Mouse (Mus musculus) MEL (cell line): ENCODE measurements at regions not wholly inside any gene's neighbourhood (a gene's known extent, or its start where the extent isn't known, plus 50 kb on each side); places are given as distances from the start of the nearest gene placed in this dataset.
A peak's percentile ranks its signal among the peaks of the same experiment; 100 is the strongest.
"Not testable (repeated sequence)": the region's sequence is repeated elsewhere in the genome, so short reads cannot be mapped to it uniquely, and the experiment has no call there.

ENCODE experiments used
- DNase-seq: peaks from one replicate; pipeline ENCODE4 v3.0.0; 2011; ENCODE audit warnings: low read depth, low spot score
- H3K27ac ChIP-seq: 2 replicates; pipeline ENCODE4 v1.5.1; 2012; ENCODE audit warnings: low read depth, mild to moderate bottlenecking, control low read depth, low read length, moderate library complexity; ENCODE audit not compliant: control insufficient read depth
- H3K27me3 ChIP-seq, 2 experiments: fragments of 150-350 bp in 1 of 2; sonication (generic) in 1 of 2; 2 replicates each; pipeline ENCODE4 v1.6.1; 2012; ENCODE audit warnings: low read length in 2 of 2, mild to moderate bottlenecking in 2 of 2, improper control_type of control experiment in 1 of 2, moderate library complexity in 1 of 2; ENCODE audit not compliant: insufficient read depth in 2 of 2, control insufficient read depth in 1 of 2
- H3K36me3 ChIP-seq, 2 experiments: 2 replicates each; pipeline ENCODE4 v1.6.1; 2012 to 2014; ENCODE audit warnings: low read length in 2 of 2, improper control_type of control experiment in 1 of 2, inconsistent platforms in 1 of 2, mild to moderate bottlenecking in 1 of 2; ENCODE audit not compliant: insufficient read depth in 2 of 2, control insufficient read depth in 1 of 2
- H3K4me1 ChIP-seq, 2 experiments: fragments of 150-350 bp in 1 of 2; sonication (generic) in 1 of 2; 2 replicates each; pipeline ENCODE4 v1.6.1; 2012; ENCODE audit warnings: low read length in 2 of 2, improper control_type of control experiment in 1 of 2, mild to moderate bottlenecking in 1 of 2; ENCODE audit not compliant: insufficient read depth in 2 of 2, control insufficient read depth in 1 of 2
- H3K4me3 ChIP-seq, 2 experiments: fragments of 150-350 bp in 1 of 2; sonication (generic) in 1 of 2; 2 replicates each; pipeline ENCODE4 v1.5.1; 2012; ENCODE audit warnings: low read depth in 2 of 2, low read length in 2 of 2, mild to moderate bottlenecking in 2 of 2, moderate library complexity in 2 of 2, control low read depth in 1 of 2, improper control_type of control experiment in 1 of 2; ENCODE audit not compliant: control insufficient read depth in 1 of 2, insufficient read depth in 1 of 2
- H3K79me2 ChIP-seq: 2 replicates; pipeline ENCODE4 v1.6.1; 2012; ENCODE audit warnings: mild to moderate bottlenecking, low read length, moderate library complexity; ENCODE audit not compliant: control insufficient read depth, poor library complexity, insufficient read depth
- H3K9ac ChIP-seq: 2 replicates; pipeline ENCODE4 v1.6.1; 2012; ENCODE audit warnings: low read depth, mild to moderate bottlenecking, control low read depth, low read length, moderate library complexity; ENCODE audit not compliant: control insufficient read depth, poor library complexity, severe bottlenecking
- H3K9me3 ChIP-seq: fragments of 150-350 bp; sonication (generic); replicated peaks from 2 replicates; pipeline ENCODE4 v1.6.1; 2012; ENCODE audit warnings: mild to moderate bottlenecking, low read length, improper control_type of control experiment, moderate library complexity; ENCODE audit not compliant: insufficient read depth
- CHD1 ChIP-seq: IDR thresholded peaks from 2 replicates; pipeline ENCODE4 v1.6.1; 2012; ENCODE audit warnings: low read depth, mild to moderate bottlenecking, inconsistent platforms, low read length, improper control_type of control experiment
- ELF1 ChIP-seq: IDR thresholded peaks from 2 replicates; pipeline ENCODE4 v1.6.1; 2014; ENCODE audit warnings: low read depth, mild to moderate bottlenecking, inconsistent platforms, low read length, improper control_type of control experiment, moderate library complexity
- EP300 ChIP-seq, 2 experiments: IDR thresholded peaks; 2 replicates each; pipeline ENCODE4 v1.6.1; 2011; ENCODE audit warnings: improper control_type of control experiment in 2 of 2, low read length in 2 of 2, low read depth in 1 of 2, mild to moderate bottlenecking in 1 of 2
- HCFC1 ChIP-seq: IDR thresholded peaks from 2 replicates; pipeline ENCODE4 v1.6.1; 2012; ENCODE audit warnings: low read depth, mild to moderate bottlenecking, inconsistent platforms, low read length, improper control_type of control experiment, moderate library complexity
- KAT2A ChIP-seq: conservative IDR thresholded peaks from 2 replicates; pipeline ENCODE4 v1.6.1; 2012; ENCODE audit warnings: low read depth, low read length, improper control_type of control experiment, inconsistent platforms
- MAFK ChIP-seq: IDR thresholded peaks from 2 replicates; pipeline ENCODE4 v1.6.1; 2011; ENCODE audit warnings: low read depth, mild to moderate bottlenecking, low read length, improper control_type of control experiment, borderline replicate concordance
- MAZ ChIP-seq: IDR thresholded peaks from 2 replicates; pipeline ENCODE4 v1.6.1; 2012; ENCODE audit warnings: low read depth, mild to moderate bottlenecking, inconsistent platforms, low read length, improper control_type of control experiment
- MEF2A ChIP-seq: IDR thresholded peaks from 2 replicates; pipeline ENCODE4 v1.6.1; 2014; ENCODE audit warnings: low read depth, mild to moderate bottlenecking, inconsistent platforms, low read length, improper control_type of control experiment; ENCODE audit not compliant: poor library complexity, insufficient replicate concordance, severe bottlenecking; ENCODE audit errors: extremely low read depth
- MXI1 ChIP-seq: IDR thresholded peaks from 2 replicates; pipeline ENCODE4 v1.6.1; 2011; ENCODE audit warnings: mild to moderate bottlenecking, low read depth, low read length, improper control_type of control experiment
- NELFE ChIP-seq: IDR thresholded peaks from 2 replicates; pipeline ENCODE4 v1.6.1; 2011; ENCODE audit warnings: low read depth, low read length, improper control_type of control experiment
- POLR2AphosphoS2 ChIP-seq: IDR thresholded peaks from 2 replicates; pipeline ENCODE4 v1.6.1; 2011; ENCODE audit warnings: low read length, improper control_type of control experiment
- POLR2AphosphoS5 ChIP-seq: IDR thresholded peaks from 2 replicates; pipeline ENCODE4 v1.6.1; 2012; ENCODE audit warnings: low read depth, borderline replicate concordance, mild to moderate bottlenecking, inconsistent platforms, low read length, moderate library complexity, mixed read lengths
- SIN3A ChIP-seq: IDR thresholded peaks from 2 replicates; pipeline ENCODE4 v1.6.1; 2012; ENCODE audit warnings: low read length, improper control_type of control experiment, inconsistent platforms
- USF1 ChIP-seq: IDR thresholded peaks from 2 replicates; pipeline ENCODE4 v1.6.1; 2014; ENCODE audit warnings: low read depth, mild to moderate bottlenecking, inconsistent platforms, low read length, improper control_type of control experiment, moderate library complexity
- USF2 ChIP-seq, 2 experiments: IDR thresholded peaks; 2 replicates each; pipeline ENCODE4 v1.6.1; 2011 to 2012; ENCODE audit warnings: improper control_type of control experiment in 2 of 2, low read length in 2 of 2, borderline replicate concordance in 1 of 2, inconsistent platforms in 1 of 2, low read depth in 1 of 2, mild to moderate bottlenecking in 1 of 2; ENCODE audit not compliant: insufficient read depth in 1 of 2

DNA sequence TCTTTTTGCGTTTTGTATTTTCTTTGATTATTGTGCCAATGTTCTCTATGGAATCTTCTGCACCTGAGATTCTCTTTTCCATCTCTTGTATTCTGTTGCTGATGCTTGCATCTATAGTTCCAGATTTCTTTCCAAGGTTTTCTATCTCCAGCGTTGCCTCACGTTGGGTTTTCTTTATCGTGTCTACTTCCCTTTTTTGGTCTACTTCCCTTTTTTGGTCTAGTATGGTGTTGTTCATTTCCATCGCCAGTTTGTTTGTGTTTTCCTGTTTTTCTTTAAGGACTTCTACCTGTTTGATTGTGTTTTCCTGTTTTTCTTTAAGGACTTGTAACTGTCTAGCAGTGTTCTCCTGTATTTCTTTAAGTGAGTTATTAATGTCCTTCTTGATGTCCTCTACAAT lies 1046.2 kb upstream of the Cobl start:
- not testable (repeated sequence) for H3K4me1 ChIP-seq, H3K79me2 ChIP-seq, H3K27ac ChIP-seq, H3K9me3 ChIP-seq, H3K36me3 ChIP-seq, H3K4me3 ChIP-seq, H3K27me3 ChIP-seq, H3K9ac ChIP-seq
- TF ChIP-seq EP300 (IDR thresholded peaks at IDR 0.05; ENCODE audit: low read depth in 1 of 2, low read length in 2 of 2) = peak in 1 of 2 experiments; percentile 57; a peak in 2 of 4 replicates
- peak; percentile 57 for DNase-seq

DNA sequence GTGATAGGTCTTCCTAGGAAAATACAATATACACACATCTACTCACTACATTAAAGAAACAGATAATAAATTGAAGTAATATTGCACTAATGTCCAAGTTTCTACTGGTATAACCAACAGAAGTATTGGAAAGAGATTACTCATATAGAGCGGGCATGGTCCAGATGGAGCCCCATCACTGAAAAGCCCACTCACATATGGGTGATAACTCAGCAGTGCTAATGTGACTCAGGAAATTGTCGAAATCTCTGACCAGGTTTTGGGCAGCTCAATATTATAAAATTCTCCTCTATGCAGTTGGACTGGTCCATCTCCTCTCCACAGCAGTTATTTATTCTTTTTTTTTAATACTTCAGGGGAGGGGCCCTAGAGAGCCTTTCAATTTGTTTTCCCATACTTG lies 1021.2 kb upstream of the Cobl start:
- no peak for TF ChIP-seq USF2 (IDR thresholded peaks at IDR 0.05; ENCODE audit: borderline replicate concordance in 1 of 2, insufficient read depth in 1 of 2, low read depth in 1 of 2, low read length in 2 of 2)
- TF ChIP-seq MAFK = no peak
- TF ChIP-seq ELF1 = no peak
- TF ChIP-seq MXI1 = no peak
- TF ChIP-seq MEF2A = no peak
- TF ChIP-seq CHD1 = no peak
- no peak for TF ChIP-seq MAZ
- TF ChIP-seq POLR2AphosphoS2 = no peak
- no peak for TF ChIP-seq KAT2A
- TF ChIP-seq SIN3A = no peak
- TF ChIP-seq HCFC1 = no peak
- TF ChIP-seq POLR2AphosphoS5 = no peak
- no peak for TF ChIP-seq USF1
- no peak for TF ChIP-seq NELFE
- TF ChIP-seq, all 39 proteins: peak for 0

DNA sequence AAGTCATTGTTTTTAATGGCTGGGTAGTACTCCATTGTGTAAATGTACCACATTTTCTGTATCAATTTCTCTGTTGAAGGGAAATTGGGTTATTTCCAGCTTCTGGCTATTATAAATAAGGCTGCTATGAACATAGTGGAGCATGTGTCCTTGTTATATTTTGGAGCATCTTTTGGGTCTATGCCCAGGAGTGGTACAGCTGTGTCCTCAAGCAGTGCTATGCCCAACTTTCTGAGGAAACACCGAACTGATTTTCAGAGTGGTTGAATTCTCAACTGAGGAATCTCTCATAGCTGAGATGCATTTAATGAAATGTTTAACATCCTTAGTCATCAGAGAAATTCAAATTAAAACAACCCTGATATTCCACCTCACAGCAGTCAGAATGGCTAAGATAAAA lies 986.8 kb upstream of the Cobl start:
- H3K4me3 ChIP-seq, H3K9me3 ChIP-seq, H3K27me3 ChIP-seq, H3K36me3 ChIP-seq, H3K4me1 ChIP-seq, H3K79me2 ChIP-seq, H3K27ac ChIP-seq, DNase-seq, H3K9ac ChIP-seq: not testable (repeated sequence)

More for the DNA sequence above, 1021.2 kb upstream of the Cobl start:
- Histone ChIP-seq H3K79me2 (no peaks in the 10 kb centered on the region), H3K27ac (no peak overlapping the region), H3K36me3 (no peaks in the 10 kb centered on the region), H3K9me3 (no peaks in the 10 kb centered on the region), H3K9ac (no peak overlapping the region), H3K27me3 (no peaks in the 10 kb centered on the region), H3K4me3 (no peak overlapping the region), H3K4me1 (no peaks in the 10 kb centered on the region)
- no peak for DNase-seq
